Mouse (Mus musculus): Measurements from ENCODE around the gene Rpl28. TPM values are rescaled to one million over a fixed set of nuclear protein-coding genes. Genes with fewer than 3 reads are reported as not detected.

Rpl28 gene
- polyA plus RNA-seq (2015; fragmentation: Nextera tagmentation; extraction: Ambion mirVana): 298 and 362 TPM in 2 replicates

- WGBS: 2% methylated on average over 54 of the region's 54 CpGs
- ATAC-seq (ENCODE audit: insufficient number of reproducible peaks, low FRiP score, low TSS enrichment, low read depth): peak; percentile 88
- Histone ChIP-seq H3K9me3 (no peaks in the 10 kb centered on the region), H3K4me3 (peak within 1 kb of the TSS; percentile 76), H3K4me2 (peak within 1 kb of the TSS; percentile 60), H3K27me3 (no peaks in the 10 kb centered on the region), H3K9ac (peak within 1 kb of the TSS; percentile 81), H3K4me1 (peaks cover 28% of the 10 kb centered on the region), H3K27ac (peak within 1 kb of the TSS; percentile 98), H3K36me3 (peaks cover 35% of the 10 kb centered on the region)
Measured at GRCm38 (mm10) chr7:4792278-4793212, at the start of gene Rpl28. Gene Rpl28 (plus strand): TSS chr7:4792874.

DNA sequence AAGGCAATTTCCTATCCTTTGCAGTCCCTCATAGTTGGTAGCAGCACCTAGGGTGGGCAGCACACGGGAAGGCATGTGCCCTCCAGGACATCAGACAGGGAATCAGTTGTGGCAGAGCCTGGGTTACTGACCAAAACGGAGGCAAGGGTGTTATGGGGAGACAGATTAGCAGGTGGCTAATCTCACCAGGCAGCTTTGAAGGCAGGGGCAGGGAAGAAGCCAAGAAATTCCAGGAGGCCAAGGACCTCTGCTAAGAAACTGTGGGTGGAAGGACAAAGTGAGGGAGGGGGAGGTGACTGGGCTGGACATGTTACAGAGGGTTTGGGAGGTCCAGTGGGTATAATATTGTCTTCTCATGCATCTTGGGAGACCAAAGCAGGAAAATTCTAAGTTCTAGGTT lies 49.3 kb upstream of the Rpl28 start:
- ATAC-seq (ENCODE audit: insufficient number of reproducible peaks, low FRiP score, low TSS enrichment, low read depth): no peak
- no peak overlapping the region for H3K4me2 ChIP-seq

DNA sequence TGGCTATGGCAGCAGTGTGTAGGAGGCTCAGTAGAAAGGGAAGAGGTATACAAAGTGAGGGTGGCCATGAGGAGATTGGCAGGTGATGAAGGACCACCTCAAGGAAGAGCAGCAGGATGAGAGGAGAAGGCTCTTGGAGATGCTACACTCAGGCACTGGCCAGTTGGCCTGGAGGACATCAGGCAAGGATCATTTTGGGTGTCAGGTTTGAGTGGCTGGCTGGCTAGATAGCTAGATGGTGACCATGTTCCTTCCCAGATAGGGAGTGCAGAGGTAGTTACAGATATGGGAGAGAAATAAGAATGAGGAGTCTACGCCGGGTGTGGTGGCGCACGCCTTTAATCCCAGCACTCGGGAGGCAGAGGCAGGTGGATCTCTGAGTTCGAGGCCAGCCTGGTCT lies 47.8 kb upstream of the Rpl28 start:
- no peak overlapping the region for H3K4me3 ChIP-seq
- peaks cover 42% of the 10 kb centered on the region for H3K36me3 ChIP-seq
- peaks cover 22% of the 10 kb centered on the region for H3K4me1 ChIP-seq
- no peak overlapping the region for H3K27ac ChIP-seq
- no peaks in the 10 kb centered on the region for H3K27me3 ChIP-seq
- no peak for ATAC-seq (ENCODE audit: insufficient number of reproducible peaks, low FRiP score, low TSS enrichment, low read depth)
- WGBS: 96% methylated on average over 6 of the region's 6 CpGs
- H3K4me2 ChIP-seq: no peak overlapping the region
- no peaks in the 10 kb centered on the region for H3K9me3 ChIP-seq
- H3K9ac ChIP-seq: no peak overlapping the region

More for the DNA sequence above, 49.3 kb upstream of the Rpl28 start:
- H3K9me3 ChIP-seq: no peaks in the 10 kb centered on the region
- H3K4me3 ChIP-seq: no peak overlapping the region
- H3K9ac ChIP-seq: no peak overlapping the region
- peaks cover 28% of the 10 kb centered on the region for H3K4me1 ChIP-seq
- WGBS: 71% methylated on average over 2 of the region's 2 CpGs
- H3K27me3 ChIP-seq: no peaks in the 10 kb centered on the region
- no peak overlapping the region for H3K27ac ChIP-seq
- peaks cover 42% of the 10 kb centered on the region for H3K36me3 ChIP-seq

DNA sequence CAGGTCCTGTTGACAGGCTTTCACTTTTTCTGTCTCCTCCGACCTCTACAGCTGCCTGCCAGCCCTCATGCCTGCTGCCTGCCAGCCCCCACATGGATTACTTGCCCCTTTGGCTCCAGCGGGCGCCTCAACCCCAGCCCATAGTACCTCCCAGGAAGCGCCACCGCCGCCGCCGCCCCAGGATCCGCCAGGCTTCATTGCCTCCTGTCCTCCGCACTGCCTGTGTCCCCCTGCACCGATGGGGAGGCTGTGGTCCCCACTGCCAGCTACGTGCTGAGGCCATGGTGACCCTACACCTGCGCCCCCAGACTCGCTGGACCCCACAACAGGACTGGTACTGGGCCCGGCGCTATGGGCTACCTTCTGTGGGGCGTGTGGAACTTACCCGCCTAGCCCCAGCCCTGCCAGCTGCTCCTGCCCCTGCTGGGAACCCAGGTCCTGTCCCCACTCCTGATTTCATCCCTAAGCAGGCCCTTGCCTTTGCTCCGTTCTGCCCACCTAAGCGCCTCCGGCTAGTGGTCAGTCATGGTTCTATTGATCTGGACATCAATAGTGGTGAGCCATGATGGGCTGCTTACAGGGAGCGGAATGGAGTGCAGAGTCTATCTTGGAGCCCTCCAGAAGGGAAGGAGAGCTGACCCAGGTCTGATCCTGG lies 46.2 kb upstream of the Rpl28 start:
- Histone ChIP-seq H3K9me3 (no peaks in the 10 kb centered on the region), H3K27me3 (no peaks in the 10 kb centered on the region), H3K4me3 (no peak overlapping the region), H3K27ac (no peak overlapping the region), H3K4me2 (no peak overlapping the region), H3K36me3 (peaks cover 42% of the 10 kb centered on the region), H3K9ac (no peak overlapping the region), H3K4me1 (peaks cover 13% of the 10 kb centered on the region)
- 87% methylated on average over 22 of the region's 22 CpGs for WGBS
- no peak; the same call in 1 of the 2 replicates for ATAC-seq (ENCODE audit: insufficient number of reproducible peaks, low FRiP score, low TSS enrichment, low read depth)

GRCm38 (mm10) chr7:4747156-4747899 lies 45.3 kb upstream of the Rpl28 start:
- ATAC-seq (ENCODE audit: insufficient number of reproducible peaks, low FRiP score, low TSS enrichment, low read depth): no peak
- Histone ChIP-seq H3K4me3 (no peak overlapping the region), H3K4me1 (peaks cover 14% of the 10 kb centered on the region), H3K4me2 (no peak overlapping the region), H3K9me3 (no peaks in the 10 kb centered on the region), H3K27me3 (no peaks in the 10 kb centered on the region), H3K9ac (no peak overlapping the region), H3K36me3 (peaks cover 38% of the 10 kb centered on the region), H3K27ac (no peak overlapping the region)
- 69% methylated on average over 9 of the region's 9 CpGs for WGBS

DNA sequence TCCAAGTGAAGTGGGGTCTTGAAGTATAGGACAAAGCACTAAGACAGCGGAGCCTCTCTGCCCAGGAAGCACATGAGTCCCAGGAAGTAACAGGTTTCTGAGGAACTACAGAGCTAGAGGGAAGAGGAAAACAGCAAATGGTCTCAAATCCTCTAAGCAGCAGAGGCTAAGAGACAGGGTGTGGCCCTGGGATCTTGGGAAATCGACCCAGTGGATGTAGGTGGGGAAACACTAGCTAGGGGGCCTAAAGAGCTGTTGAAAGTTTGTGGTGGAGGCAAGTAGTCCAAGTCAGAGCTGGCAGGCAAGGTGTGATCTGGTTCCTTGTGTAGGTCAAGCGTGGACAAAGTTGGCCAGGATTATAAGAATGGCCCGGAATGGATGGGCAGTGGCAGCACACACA lies 44.4 kb upstream of the Rpl28 start:
- peaks cover 30% of the 10 kb centered on the region for H3K36me3 ChIP-seq
- H3K4me1 ChIP-seq: peaks cover 18% of the 10 kb centered on the region
- no peak overlapping the region for H3K9ac ChIP-seq
- no peak for ATAC-seq (ENCODE audit: insufficient number of reproducible peaks, low FRiP score, low TSS enrichment, low read depth)
- H3K27ac ChIP-seq: no peak overlapping the region
- no peak overlapping the region for H3K4me3 ChIP-seq
- no peak overlapping the region for H3K4me2 ChIP-seq
- WGBS: 68% methylated on average over 4 of the region's 4 CpGs
- H3K27me3 ChIP-seq: no peaks in the 10 kb centered on the region
- no peaks in the 10 kb centered on the region for H3K9me3 ChIP-seq

DNA sequence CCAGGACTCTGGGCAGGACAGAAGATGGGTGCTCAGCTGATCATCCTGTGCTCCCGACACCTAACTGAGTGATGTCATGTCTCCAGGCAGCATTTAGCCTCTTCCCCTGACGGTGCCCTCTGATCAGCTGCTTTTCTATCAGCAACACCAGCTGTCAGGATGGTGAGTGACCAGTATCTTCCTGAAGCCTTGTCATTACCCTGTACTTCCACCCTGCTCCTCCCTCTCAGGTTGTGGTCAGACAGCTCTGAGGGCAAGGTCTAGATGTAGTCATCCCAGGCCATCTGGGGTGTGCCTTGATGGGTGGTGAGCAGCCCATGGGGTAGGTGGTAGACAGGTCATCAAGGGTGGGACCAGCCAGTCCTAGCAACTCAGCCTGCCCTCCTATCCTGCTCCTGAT lies 43.5 kb upstream of the Rpl28 start:
- Histone ChIP-seq H3K9ac (no peak overlapping the region), H3K27ac (no peak overlapping the region), H3K4me3 (no peak overlapping the region), H3K4me2 (no peak overlapping the region), H3K27me3 (no peaks in the 10 kb centered on the region), H3K9me3 (no peaks in the 10 kb centered on the region), H3K36me3 (peaks cover 21% of the 10 kb centered on the region), H3K4me1 (peaks cover 19% of the 10 kb centered on the region)
- ATAC-seq (ENCODE audit: insufficient number of reproducible peaks, low FRiP score, low TSS enrichment, low read depth): no peak
- 87% methylated on average over 2 of the region's 2 CpGs for WGBS

DNA sequence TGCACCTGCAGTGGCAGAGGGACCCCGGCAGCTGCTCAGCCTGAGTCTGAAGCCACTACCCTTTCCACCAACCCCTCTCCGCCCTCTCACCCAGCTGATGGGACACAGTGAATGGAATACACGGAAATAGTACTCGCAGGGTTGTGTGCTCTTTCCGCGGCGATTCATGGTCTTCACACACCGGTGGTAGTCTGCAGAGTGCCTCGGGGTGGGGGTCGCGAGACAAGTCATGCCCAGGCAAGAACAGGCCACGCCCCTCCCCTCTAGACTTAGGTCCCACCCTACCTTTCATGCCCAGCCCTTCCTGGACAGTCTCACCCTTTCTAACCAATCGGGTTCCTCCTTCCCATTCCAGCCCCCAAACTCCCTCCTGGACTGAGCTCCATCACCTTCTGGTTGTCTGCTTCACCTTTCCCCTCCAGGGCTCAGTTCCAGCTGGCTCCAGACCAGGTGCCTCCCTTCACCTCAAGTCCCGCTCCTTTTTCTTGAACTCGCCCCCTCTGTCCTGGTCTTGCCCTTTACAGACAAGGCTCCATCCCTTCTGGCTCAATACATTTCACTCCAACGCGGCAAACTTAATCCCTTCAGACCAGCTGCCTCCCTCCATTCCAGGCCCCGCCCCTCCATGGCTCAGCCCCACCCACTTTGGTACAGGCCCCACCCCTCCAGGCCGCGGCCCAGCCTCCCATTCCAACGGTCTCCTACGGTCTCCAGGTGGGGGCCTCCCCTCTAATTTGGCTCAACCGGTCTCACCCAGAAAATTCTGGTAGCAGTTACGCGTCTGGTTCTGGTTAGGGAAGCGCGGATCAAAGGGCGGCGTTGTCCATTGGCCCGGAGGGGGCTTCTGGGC lies 40.5 kb upstream of the Rpl28 start:
- peak overlapping the region; percentile 75 for H3K4me2 ChIP-seq
- no peak overlapping the region for H3K9ac ChIP-seq
- no peaks in the 10 kb centered on the region for H3K36me3 ChIP-seq
- peak overlapping the region; percentile 75 for H3K27ac ChIP-seq
- 1% methylated on average over 30 of the region's 30 CpGs for WGBS
- H3K9me3 ChIP-seq: no peaks in the 10 kb centered on the region
- no peaks in the 10 kb centered on the region for H3K27me3 ChIP-seq
- H3K4me1 ChIP-seq: peaks cover 19% of the 10 kb centered on the region
- H3K4me3 ChIP-seq: peak overlapping the region; percentile 48
- ATAC-seq (ENCODE audit: insufficient number of reproducible peaks, low FRiP score, low TSS enrichment, low read depth): peak; percentile 81

DNA sequence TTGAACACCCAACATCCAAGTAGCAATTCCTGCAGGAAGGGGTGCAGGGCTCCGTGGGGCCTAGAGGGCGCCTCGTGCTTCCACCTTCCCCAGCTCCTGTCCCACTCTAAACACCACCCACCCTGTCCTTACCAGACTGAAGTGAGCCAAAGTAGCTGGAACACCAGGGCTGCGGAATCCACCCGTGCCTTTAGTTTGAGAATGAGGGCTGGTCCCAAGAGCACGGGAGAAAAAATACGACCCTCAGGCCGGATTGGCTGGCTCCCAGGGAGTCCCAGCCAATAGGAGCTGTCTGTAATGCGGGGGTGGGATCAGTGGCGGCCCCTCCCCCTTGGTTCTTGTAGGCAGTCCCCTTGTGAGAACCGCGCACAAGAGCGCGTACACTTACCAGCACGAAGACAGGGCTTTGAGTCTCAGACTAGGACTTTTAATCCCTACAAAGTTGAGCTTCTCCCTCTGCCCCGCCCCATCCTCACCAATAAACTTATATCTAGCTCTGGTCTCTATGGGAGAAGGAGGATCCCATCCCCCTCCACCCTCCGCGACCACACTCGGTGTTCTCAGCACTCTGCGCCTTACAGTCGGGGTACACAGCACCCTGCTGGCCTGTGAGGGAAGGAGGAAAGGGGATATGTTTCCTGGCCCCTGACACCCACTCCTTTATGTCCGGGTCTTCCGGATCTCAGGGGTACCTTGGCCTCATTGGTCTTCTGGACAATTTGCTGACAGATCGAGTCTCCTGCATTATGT lies 39.7 kb upstream of the Rpl28 start, which contains the start of gene Cox6b2:
Gene Cox6b2, minus strand, starts transcription at position 274 of the 750 bp plus-strand sequence.
- peak within 1 kb of the TSS; percentile 75 for H3K27ac ChIP-seq
- peak; percentile 85 for ATAC-seq (ENCODE audit: insufficient number of reproducible peaks, low FRiP score, low TSS enrichment, low read depth)
- no peaks in the 10 kb centered on the region for H3K27me3 ChIP-seq
- no peaks in the 10 kb centered on the region for H3K36me3 ChIP-seq
- H3K9me3 ChIP-seq: no peaks in the 10 kb centered on the region
- peak within 1 kb of the TSS; percentile 48 for H3K4me3 ChIP-seq
- H3K4me1 ChIP-seq: peaks cover 19% of the 10 kb centered on the region
- H3K4me2 ChIP-seq: peak within 1 kb of the TSS; percentile 75
- 0 out of 2 replicates have a peak within 1 kb of the TSS, but pooled peaks have one; percentile 17 for H3K9ac ChIP-seq
- 4% methylated on average over 24 of the region's 24 CpGs for WGBS

- Histone ChIP-seq H3K27ac (no peak overlapping the region), H3K4me3 (no peak overlapping the region), H3K4me2 (no peak overlapping the region), H3K4me1 (no peaks in the 10 kb centered on the region), H3K9ac (no peak overlapping the region), H3K27me3 (no peaks in the 10 kb centered on the region), H3K36me3 (no peaks in the 10 kb centered on the region), H3K9me3 (no peaks in the 10 kb centered on the region)
- WGBS: 42% methylated on average over 1 of the region's 1 CpGs
- no peak for ATAC-seq (ENCODE audit: insufficient number of reproducible peaks, low FRiP score, low TSS enrichment, low read depth)
Measured at GRCm38 (mm10) chr7:4759670-4760069, 33.0 kb upstream of the Rpl28 start.
